Mouse (Mus musculus) forebrain, embryonic 11.5 days (tissue): ENCODE measurements around the gene Rps3a1. TPM values are rescaled to one million over a fixed set of nuclear protein-coding genes. Genes with fewer than 3 reads are reported as not detected.
"Not testable (repeated sequence)": the region's sequence is repeated elsewhere in the genome, so short reads cannot be mapped to it uniquely, and the experiment has no call there.

Experiments
- ATAC-seq: fragments of 200-750 bp; cut with Nextera tagmentation; replicated peaks from 2 replicates; pipeline ENCODE4 v1.8.0; 2017; ENCODE audit warnings: moderate TSS enrichment; ENCODE audit not compliant: low FRiP score
- DNase-seq: peaks from one replicate; pipeline ENCODE4 v3.0.0-alpha.2; 2017; ENCODE audit warnings: low spot score
- H3K27ac ChIP-seq: fragments of 300-500 bp; sonication (generic); 2 replicates; pipeline ENCODE4 v1.5.1; 2014; ENCODE audit warnings: low read depth, low read length
- H3K27me3 ChIP-seq: fragments of 300-500 bp; sonication (generic); 2 replicates; pipeline ENCODE4 v1.6.1; 2014; ENCODE audit warnings: mild to moderate bottlenecking, low read length, mixed read lengths; ENCODE audit not compliant: control insufficient read depth, insufficient read depth
- H3K36me3 ChIP-seq: fragments of 300-500 bp; sonication (generic); 2 replicates; pipeline ENCODE4 v1.6.1; 2014; ENCODE audit warnings: mild to moderate bottlenecking, low read length, moderate library complexity, mixed read lengths; ENCODE audit not compliant: control insufficient read depth, insufficient read depth
- H3K4me1 ChIP-seq: fragments of 300-500 bp; sonication (generic); replicated peaks from 2 replicates; pipeline ENCODE4 v1.6.1; 2014; ENCODE audit warnings: low read length, mixed read lengths; ENCODE audit not compliant: control insufficient read depth, insufficient read depth
- H3K4me2 ChIP-seq: fragments of 300-500 bp; sonication (generic); 2 replicates; pipeline ENCODE4 v1.6.1; 2014; ENCODE audit warnings: low read depth, mild to moderate bottlenecking, low read length, moderate library complexity, mixed read lengths; ENCODE audit not compliant: severe bottlenecking
- H3K4me3 ChIP-seq: fragments of 300-500 bp; sonication (generic); 2 replicates; pipeline ENCODE4 v1.5.1; 2014; ENCODE audit warnings: low read depth, low read length
- H3K9ac ChIP-seq: fragments of 300-500 bp; sonication (generic); 2 replicates; pipeline ENCODE4 v1.6.1; 2014; ENCODE audit warnings: low read length
- H3K9me3 ChIP-seq: fragments of 300-500 bp; sonication (generic); 2 replicates; pipeline ENCODE4 v1.6.1; 2016; ENCODE audit warnings: low read length, mixed read lengths; ENCODE audit not compliant: control insufficient read depth
- WGBS: fragments of 180-500 bp; shearing (Covaris S2); extraction: QIAGEN DNeasy Blood & Tissue Kit; methylation state at CpG from one replicate; pipeline ENCODE4 v1.1.7; 2014; 5-methylcytosine and 5-hydroxymethylcytosine counted together
- polyA plus RNA-seq: library from polyadenylated mRNA; unstranded; fragments of >200 nt; fragmentation: Nextera tagmentation; extraction: Ambion mirVana; gene quantifications from 2 replicates; pipeline ENCODE4 v1.2.1, GENCODE M21; 2014

The Rps3a1 gene
- polyA plus RNA-seq, 1 experiment from 2014 or later, result 1,071 TPM

DNA sequence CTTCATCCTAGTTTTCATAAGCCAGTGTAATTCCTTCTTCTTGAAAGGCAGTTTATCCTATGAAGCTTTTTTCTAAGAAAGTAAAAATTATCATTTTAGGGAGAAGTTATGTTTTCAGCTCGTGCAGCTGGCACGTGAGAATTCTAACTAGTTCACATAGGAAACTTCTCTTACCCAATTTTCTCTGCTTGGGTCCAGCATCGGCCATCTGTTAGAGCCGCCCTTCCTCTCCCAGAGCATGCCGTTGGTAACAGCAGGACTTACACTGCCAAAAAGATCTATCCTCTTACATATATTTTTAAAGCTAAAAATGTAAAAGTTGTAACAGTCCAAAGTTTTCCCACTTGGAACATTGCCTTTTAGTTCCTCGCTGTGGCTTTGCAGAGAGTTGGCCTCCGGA lies 33.4 kb downstream of the Rps3a1 start:
- WGBS, result 94% methylated on average over 7 of the region's 7 CpGs
- H3K4me2 ChIP-seq, result no peak overlapping the region
- H3K36me3 ChIP-seq, result no peaks in the 10 kb centered on the region
- no peaks in the 10 kb centered on the region for H3K27me3 ChIP-seq
- ATAC-seq (no peak), DNase-seq (no peak)
- H3K9ac ChIP-seq, result no peak overlapping the region
- H3K4me1 ChIP-seq, result no peaks in the 10 kb centered on the region
- H3K27ac ChIP-seq, result 0 out of 2 replicates have a peak overlapping the region, but pooled peaks have one; percentile 33
- no peaks in the 10 kb centered on the region for H3K9me3 ChIP-seq
- H3K4me3 ChIP-seq, result no peak overlapping the region

DNA sequence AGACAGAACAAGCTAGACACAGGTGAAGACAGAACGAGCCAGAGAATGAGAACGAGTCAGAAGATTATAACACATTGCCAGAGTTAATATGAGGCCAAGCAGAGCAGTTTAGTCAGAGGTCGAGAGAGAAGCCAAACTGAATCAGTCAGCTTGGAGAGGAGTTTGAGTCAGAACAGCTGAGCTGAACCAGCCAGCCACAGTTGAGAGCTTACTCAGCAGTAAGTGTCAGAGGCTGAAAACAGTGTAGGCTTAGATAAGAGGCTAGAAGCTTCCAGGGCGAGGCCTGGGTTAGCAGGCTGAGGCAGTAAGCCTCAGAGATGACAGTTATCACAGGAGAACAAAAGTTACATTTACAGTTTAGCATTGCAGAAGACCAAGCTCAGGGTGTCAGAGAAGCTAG lies 33.9 kb downstream of the Rps3a1 start:
- no peaks in the 10 kb centered on the region for H3K4me1 ChIP-seq
- ATAC-seq (no peak), DNase-seq (peak; percentile 35)
- H3K4me3 ChIP-seq, result no peak overlapping the region
- no peak overlapping the region for H3K4me2 ChIP-seq
- no peaks in the 10 kb centered on the region for H3K36me3 ChIP-seq
- H3K9ac ChIP-seq, result no peak overlapping the region
- no peak overlapping the region for H3K27ac ChIP-seq
- WGBS, result 82% methylated on average over 4 of the region's 4 CpGs
- H3K9me3 ChIP-seq, result no peaks in the 10 kb centered on the region
- no peaks in the 10 kb centered on the region for H3K27me3 ChIP-seq

- peak; percentile 27 for DNase-seq
- Histone ChIP-seq H3K27ac (no peak overlapping the region), H3K9me3 (no peaks in the 10 kb centered on the region), H3K9ac (no peak overlapping the region), H3K4me2 (no peak overlapping the region), H3K4me1 (no peaks in the 10 kb centered on the region), H3K27me3 (no peaks in the 10 kb centered on the region), H3K36me3 (no peaks in the 10 kb centered on the region), H3K4me3 (no peak overlapping the region)
- ATAC-seq, result no peak
- 57% methylated on average over 8 of the region's 8 CpGs for WGBS
These were observed 34.6 kb downstream of the Rps3a1 start for GRCm38 (mm10) chr3:86107637-86108539.

GRCm38 (mm10) chr3:86106086-86106632 lies 36.3 kb downstream of the Rps3a1 start:
- WGBS, result 88% methylated on average over 8 of the region's 8 CpGs
- no peaks in the 10 kb centered on the region for H3K4me1 ChIP-seq
- H3K27ac ChIP-seq, result no peak overlapping the region
- H3K27me3 ChIP-seq, result no peaks in the 10 kb centered on the region
- ATAC-seq (no peak), DNase-seq (no peak)
- H3K9ac ChIP-seq, result no peak overlapping the region
- H3K36me3 ChIP-seq, result no peaks in the 10 kb centered on the region
- H3K4me3 ChIP-seq, result no peak overlapping the region
- H3K9me3 ChIP-seq, result no peaks in the 10 kb centered on the region
- no peak overlapping the region for H3K4me2 ChIP-seq

DNA sequence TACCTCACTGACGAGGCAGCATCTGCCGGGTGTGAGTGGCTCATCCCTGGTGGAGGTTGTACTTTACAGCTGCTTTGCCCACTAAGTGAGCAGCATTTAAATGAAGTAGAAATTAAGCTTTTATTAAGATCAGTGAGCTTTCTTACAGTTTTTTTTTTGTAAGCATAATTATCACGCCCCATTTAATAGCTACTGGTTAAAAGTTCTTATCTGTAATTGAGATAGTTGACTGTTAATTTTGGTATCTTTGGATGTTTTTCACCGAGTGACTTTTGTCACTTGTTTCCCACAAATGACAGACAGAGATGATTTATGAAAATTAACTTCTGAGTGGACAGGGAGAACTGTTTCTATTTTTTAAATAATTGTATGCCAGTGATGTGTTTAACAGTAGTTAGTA lies 37.6 kb downstream of the Rps3a1 start:
- Histone ChIP-seq H3K9ac (no peak overlapping the region), H3K36me3 (no peaks in the 10 kb centered on the region), H3K4me2 (no peak overlapping the region), H3K27me3 (no peaks in the 10 kb centered on the region), H3K27ac (no peak overlapping the region), H3K9me3 (no peaks in the 10 kb centered on the region), H3K4me1 (no peaks in the 10 kb centered on the region), H3K4me3 (no peak overlapping the region)
- ATAC-seq (no peak), DNase-seq (no peak)
- WGBS, result 87% methylated on average over 4 of the region's 4 CpGs

- not testable (repeated sequence) for H3K9me3 ChIP-seq, ATAC-seq
- WGBS, result 88% methylated on average over 7 of the region's 7 CpGs
These were observed 38.1 kb downstream of the Rps3a1 start for GRCm38 (mm10) chr3:86104433-86104832.

GRCm38 (mm10) chr3:86103449-86104291 lies 38.8 kb downstream of the Rps3a1 start:
- no peak overlapping the region for H3K4me3 ChIP-seq
- 88% methylated on average over 16 of the region's 18 CpGs for WGBS
- no peaks in the 10 kb centered on the region for H3K9me3 ChIP-seq
- ATAC-seq (no peak), DNase-seq (no peak)
- no peak overlapping the region for H3K4me2 ChIP-seq
- no peaks in the 10 kb centered on the region for H3K4me1 ChIP-seq
- no peaks in the 10 kb centered on the region for H3K36me3 ChIP-seq
- no peaks in the 10 kb centered on the region for H3K27me3 ChIP-seq
- H3K27ac ChIP-seq, result no peak overlapping the region
- H3K9ac ChIP-seq, result no peak overlapping the region

More at GRCm38 (mm10) chr3:86104433-86104832, 38.1 kb downstream of the Rps3a1 start:
- H3K4me2 ChIP-seq, H3K27ac ChIP-seq, H3K36me3 ChIP-seq, H3K9ac ChIP-seq, H3K4me1 ChIP-seq, DNase-seq, H3K27me3 ChIP-seq, H3K4me3 ChIP-seq: not testable (repeated sequence)

DNA sequence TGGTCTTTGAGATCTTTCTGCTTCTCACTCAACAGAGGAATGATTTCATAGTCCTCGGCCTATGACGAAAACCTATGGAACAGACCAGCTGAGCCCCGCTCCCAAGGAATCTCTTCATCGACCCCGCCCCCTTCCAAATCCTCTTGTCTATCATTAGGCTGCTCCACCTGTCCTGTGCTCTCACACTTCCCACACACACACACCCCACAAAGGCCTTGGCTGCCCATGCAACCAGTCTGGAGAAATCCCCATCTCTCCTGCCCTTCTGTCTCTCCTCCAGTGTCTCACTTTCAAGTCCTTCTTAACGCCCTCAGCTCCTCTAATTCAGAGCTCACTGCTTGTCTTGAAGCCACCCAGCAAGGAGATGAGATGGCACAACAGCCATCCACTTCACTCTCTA lies 40.5 kb downstream of the Rps3a1 start:
- Histone ChIP-seq H3K27me3 (no peaks in the 10 kb centered on the region), H3K27ac (no peak overlapping the region), H3K4me3 (no peak overlapping the region), H3K9me3 (no peaks in the 10 kb centered on the region), H3K4me1 (no peaks in the 10 kb centered on the region), H3K4me2 (no peak overlapping the region), H3K36me3 (no peaks in the 10 kb centered on the region), H3K9ac (no peak overlapping the region)
- no peak for ATAC-seq
- 84% methylated on average over 6 of the region's 6 CpGs for WGBS
- peak; percentile 30 for DNase-seq
